Mouse (Mus musculus) embryonic facial prominence, embryonic 10.5 days (tissue): Measurements from ENCODE around the gene Cts8. TPM values are rescaled to one million over a fixed set of nuclear protein-coding genes. Genes with fewer than 3 reads are reported as not detected.

Experiments
- DNase-seq: peaks from one replicate; pipeline ENCODE4 v3.0.0-alpha.2; 2017; ENCODE audit warnings: low spot score
- H3K27ac ChIP-seq: fragments of 300-500 bp; sonication (generic); replicated peaks from 2 replicates; pipeline ENCODE4 v1.5.1; 2016; ENCODE audit warnings: mild to moderate bottlenecking
- H3K27me3 ChIP-seq: fragments of 300-500 bp; sonication (generic); replicated peaks from 2 replicates; pipeline ENCODE4 v1.6.1; 2016; ENCODE audit warnings: low read depth, mild to moderate bottlenecking; ENCODE audit not compliant: poor library complexity, severe bottlenecking
- H3K36me3 ChIP-seq: fragments of 300-500 bp; sonication (generic); replicated peaks from 2 replicates; pipeline ENCODE4 v1.6.1; 2016; ENCODE audit warnings: mild to moderate bottlenecking, moderate library complexity
- H3K4me1 ChIP-seq: fragments of 300-500 bp; sonication (generic); 2 replicates; pipeline ENCODE4 v1.6.1; 2016
- H3K4me3 ChIP-seq: fragments of 300-500 bp; sonication (generic); 2 replicates; pipeline ENCODE4 v1.5.1; 2016; ENCODE audit warnings: mild to moderate bottlenecking, moderate library complexity
- H3K9me3 ChIP-seq: fragments of 300-500 bp; sonication (generic); 2 replicates; pipeline ENCODE4 v1.6.1; 2016; ENCODE audit warnings: mild to moderate bottlenecking
- WGBS: fragments of 180-500 bp; shearing (Covaris S2); methylation state at CpG from one replicate; pipeline ENCODE4 v1.1.7; 2016; 5-methylcytosine and 5-hydroxymethylcytosine counted together
- polyA plus RNA-seq: library from polyadenylated mRNA; unstranded; fragments of >200 nt; fragmentation: Nextera tagmentation; extraction: Ambion mirVana; gene quantifications from 2 replicates; pipeline ENCODE4 v1.2.1, GENCODE M21; 2016

Gene Cts8
- not detected in 2 replicates for polyA plus RNA-seq

- DNase-seq, result no peak
- H3K36me3 ChIP-seq, result no peaks in the 10 kb centered on the region
- H3K9me3 ChIP-seq, result peaks cover 62% of the 10 kb centered on the region
- H3K27me3 ChIP-seq, result no peaks in the 10 kb centered on the region
- no peak within 1 kb of the TSS for H3K27ac ChIP-seq
- H3K4me3 ChIP-seq, result no peak within 1 kb of the TSS
- 92% methylated on average over 2 of the region's 2 CpGs for WGBS
- no peaks in the 10 kb centered on the region for H3K4me1 ChIP-seq
Observed at GRCm38 (mm10) chr13:61255258-61255657, at the start of gene Cts8. Gene Cts8, minus strand, starts transcription at chr13:61255358.

GRCm38 (mm10) chr13:61288739-61289138 lies 33.6 kb upstream of the Cts8 start, which contains the start of gene Gm49398:
Gene Gm49398, minus strand, starts transcription at chr13:61288839.
- 84% methylated on average over 2 of the region's 2 CpGs for WGBS
- no peaks in the 10 kb centered on the region for H3K36me3 ChIP-seq
- DNase-seq, result no peak
- H3K4me3 ChIP-seq, result no peak within 1 kb of the TSS
- H3K4me1 ChIP-seq, result no peaks in the 10 kb centered on the region
- peaks cover 17% of the 10 kb centered on the region for H3K9me3 ChIP-seq
- H3K27me3 ChIP-seq, result no peaks in the 10 kb centered on the region
- no peak within 1 kb of the TSS for H3K27ac ChIP-seq

GRCm38 (mm10) chr13:61241076-61241947 lies 13.8 kb downstream of the Cts8 start:
- no peak overlapping the region for H3K27ac ChIP-seq
- H3K4me3 ChIP-seq, result no peak overlapping the region
- H3K27me3 ChIP-seq, result no peaks in the 10 kb centered on the region
- WGBS, result 60% methylated on average over 13 of the region's 13 CpGs
- no peaks in the 10 kb centered on the region for H3K36me3 ChIP-seq
- peak; percentile 45 for DNase-seq
- H3K9me3 ChIP-seq, result peaks cover 20% of the 10 kb centered on the region
- no peaks in the 10 kb centered on the region for H3K4me1 ChIP-seq

DNA sequence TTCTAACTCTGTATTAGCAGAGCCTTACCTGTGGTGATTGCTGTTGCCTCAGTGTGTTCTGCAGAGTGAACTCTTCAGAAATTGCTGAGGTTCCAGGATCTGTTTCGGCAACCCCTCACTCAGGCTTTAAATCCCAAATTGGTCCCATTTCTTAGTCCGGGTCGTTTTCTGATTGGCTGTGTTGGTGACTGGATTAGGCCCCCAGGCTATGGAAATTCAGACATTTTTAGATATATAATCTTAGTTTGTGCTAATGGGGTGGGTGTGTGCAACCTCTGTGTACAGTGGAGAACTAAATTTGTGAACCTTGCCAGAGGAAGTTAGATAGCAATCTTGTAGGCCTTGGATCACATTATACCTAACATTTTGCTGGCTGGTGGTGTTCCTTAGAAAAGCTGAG lies 51.8 kb downstream of the Cts8 start, which contains the start of gene Cts6:
Gene Cts6, minus strand, starts transcription at position 101 of the 400 bp plus-strand sequence.
- no peaks in the 10 kb centered on the region for H3K27me3 ChIP-seq
- H3K27ac ChIP-seq, result no peak within 1 kb of the TSS
- no peaks in the 10 kb centered on the region for H3K4me1 ChIP-seq
- DNase-seq, result no peak
- 86% methylated on average over 3 of the region's 3 CpGs for whole genome bisulfite sequencing
- no peaks in the 10 kb centered on the region for H3K36me3 ChIP-seq
- no peak within 1 kb of the TSS for H3K4me3 ChIP-seq
- peaks cover 52% of the 10 kb centered on the region for H3K9me3 ChIP-seq

Other genes starting within 250 kb of the Cts8 start
- not detected in 2 replicates for gene Ctsj, start 249.4 kb downstream of the Cts8 start, polyA plus RNA-seq
- not detected in 2 replicates for gene Ctsq, start 214.7 kb downstream of the Cts8 start, polyA plus RNA-seq
- not detected in 2 replicates for gene Ctsr, start 91.1 kb downstream of the Cts8 start, polyA plus RNA-seq
- not detected in 2 replicates for gene Cts6, start 51.9 kb downstream of the Cts8 start, polyA plus RNA-seq
- not detected in 2 replicates for gene Gm49398, start 33.5 kb upstream of the Cts8 start, polyA plus RNA-seq
- not detected in 2 replicates for gene Cts7, start 102.8 kb upstream of the Cts8 start, polyA plus RNA-seq